Mouse (Mus musculus) testis, adult 2 months (tissue): ENCODE measurements around the gene Adamts4. TPM values are rescaled to one million over a fixed set of nuclear protein-coding genes. Genes with fewer than 3 reads are reported as not detected.

Experiments
- H3K27ac ChIP-seq: fragments of 200-500 bp; 2 replicates; pipeline ENCODE4 v1.5.1; 2012; ENCODE audit warnings: low read depth, low read length; ENCODE audit not compliant: control insufficient read depth, insufficient read depth
- H3K27me3 ChIP-seq: fragments of 200-500 bp; 2 replicates; pipeline ENCODE4 v1.6.1; 2012; ENCODE audit warnings: mild to moderate bottlenecking, low read length, moderate library complexity; ENCODE audit not compliant: control insufficient read depth, insufficient read depth
- H3K36me3 ChIP-seq: fragments of 200-500 bp; 2 replicates; pipeline ENCODE4 v1.6.1; 2012; ENCODE audit warnings: mild to moderate bottlenecking, low read length; ENCODE audit not compliant: control insufficient read depth, insufficient read depth
- H3K4me1 ChIP-seq: fragments of 200-500 bp; 2 replicates; pipeline ENCODE4 v1.6.1; 2012; ENCODE audit warnings: low read length; ENCODE audit not compliant: control insufficient read depth, insufficient read depth
- H3K4me3 ChIP-seq: fragments of 200-500 bp; 2 replicates; pipeline ENCODE4 v1.5.1; 2012; ENCODE audit warnings: low read depth, mild to moderate bottlenecking, low read length, moderate library complexity, mixed read lengths; ENCODE audit not compliant: control insufficient read depth
- CTCF ChIP-seq: fragments of 200-500 bp; IDR thresholded peaks from 2 replicates; pipeline ENCODE4 v1.5.1; 2012; ENCODE audit warnings: low read depth, mild to moderate bottlenecking, inconsistent platforms, low read length, moderate library complexity; ENCODE audit not compliant: control insufficient read depth, insufficient read depth, insufficient replicate concordance
- POLR2A ChIP-seq: fragments of 200-500 bp; IDR thresholded peaks from 2 replicates; pipeline ENCODE4 v1.6.1; 2012; ENCODE audit warnings: low read depth, mild to moderate bottlenecking, inconsistent platforms, low read length, moderate library complexity; ENCODE audit not compliant: control insufficient read depth
- polyA plus RNA-seq: library from polyadenylated mRNA; depleted of rRNA; stranded (reverse); fragments of >200 nt; gene quantifications from 2 replicates; pipeline ENCODE4 v1.2.3, GENCODE M21; 2012

Adamts4 gene
- polyA plus RNA-seq, 1 experiment, result 0.52 TPM

DNA sequence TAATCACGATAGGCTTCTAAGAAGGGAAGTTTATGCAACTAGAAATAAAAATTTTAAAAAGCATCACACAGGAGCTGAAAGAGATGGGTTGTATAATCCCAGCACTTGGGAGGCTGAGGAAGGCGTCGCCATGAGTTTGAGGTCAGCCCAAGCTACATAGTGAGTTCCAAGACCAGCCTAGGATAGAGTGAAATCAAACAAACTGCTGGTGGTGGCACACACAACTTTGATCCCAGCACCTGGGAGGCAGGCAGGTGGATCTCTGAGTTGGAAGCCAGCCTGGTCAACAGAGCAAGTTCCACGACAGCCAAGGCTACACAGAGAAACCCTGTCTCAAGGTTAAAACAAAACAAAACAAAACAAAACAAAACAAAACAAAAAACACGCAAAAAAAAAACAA, 17.9 kb upstream of the Adamts4 start:
- H3K4me3 ChIP-seq, result no peak overlapping the region
- H3K4me1 ChIP-seq, result peaks cover 2% of the 10 kb centered on the region; the same call in 1 of the 2 replicates
- H3K27ac ChIP-seq, result peak overlapping the region; percentile 88
- no peak for TF ChIP-seq POLR2A
- TF ChIP-seq CTCF, result no peak
- no peaks in the 10 kb centered on the region for H3K27me3 ChIP-seq
- peaks cover 1% of the 10 kb centered on the region; the same call in 1 of the 2 replicates for H3K36me3 ChIP-seq

DNA sequence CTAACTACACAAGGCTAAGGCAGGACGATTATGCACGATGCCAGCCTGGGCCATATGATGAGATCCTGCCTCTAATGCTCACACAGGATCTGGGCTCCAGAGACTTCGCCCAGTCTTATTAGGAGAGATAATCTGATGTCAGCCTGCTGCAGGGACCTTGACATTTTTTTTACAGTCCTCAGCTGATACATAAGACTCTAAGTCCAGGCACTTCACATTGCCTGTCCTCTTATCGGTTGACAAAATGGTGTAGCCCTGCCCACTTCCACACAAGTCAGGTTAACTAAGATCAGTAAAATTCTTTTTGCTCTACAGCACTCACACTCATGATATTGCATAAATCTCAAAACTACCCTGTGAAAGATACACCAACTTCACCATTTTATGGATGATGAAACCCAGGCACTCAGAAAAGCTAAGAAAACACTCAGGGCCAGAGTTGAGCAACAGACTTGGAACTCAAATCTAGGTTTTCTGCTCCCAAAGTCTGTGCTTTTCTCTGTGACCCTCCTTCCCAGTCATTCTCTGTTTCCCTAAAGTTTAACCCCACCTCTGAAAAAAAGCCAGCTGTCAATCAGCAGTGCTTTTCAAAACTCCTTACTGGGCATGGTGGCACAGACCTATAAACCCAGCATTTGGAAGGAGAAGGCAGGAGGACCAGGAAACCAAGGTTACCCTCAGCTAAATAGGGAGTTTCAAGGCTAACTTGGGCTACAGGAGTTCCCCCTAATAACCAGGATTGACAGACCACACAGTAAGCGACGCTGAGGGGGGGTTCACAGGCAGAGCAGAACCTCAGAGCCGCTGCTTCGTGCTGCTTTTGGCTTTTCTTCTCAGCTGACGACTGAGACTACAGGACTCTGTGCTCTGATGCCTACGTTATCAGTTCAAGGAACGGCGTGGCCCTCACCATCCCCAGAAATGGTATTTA, 17.2 kb upstream of the Adamts4 start:
- TF ChIP-seq CTCF (no peak), POLR2A (no peak)
- Histone ChIP-seq H3K27me3 (no peaks in the 10 kb centered on the region), H3K4me1 (peaks cover 2% of the 10 kb centered on the region; the same call in 1 of the 2 replicates), H3K36me3 (peaks cover 3% of the 10 kb centered on the region), H3K27ac (peak overlapping the region; percentile 88), H3K4me3 (no peak overlapping the region)

DNA sequence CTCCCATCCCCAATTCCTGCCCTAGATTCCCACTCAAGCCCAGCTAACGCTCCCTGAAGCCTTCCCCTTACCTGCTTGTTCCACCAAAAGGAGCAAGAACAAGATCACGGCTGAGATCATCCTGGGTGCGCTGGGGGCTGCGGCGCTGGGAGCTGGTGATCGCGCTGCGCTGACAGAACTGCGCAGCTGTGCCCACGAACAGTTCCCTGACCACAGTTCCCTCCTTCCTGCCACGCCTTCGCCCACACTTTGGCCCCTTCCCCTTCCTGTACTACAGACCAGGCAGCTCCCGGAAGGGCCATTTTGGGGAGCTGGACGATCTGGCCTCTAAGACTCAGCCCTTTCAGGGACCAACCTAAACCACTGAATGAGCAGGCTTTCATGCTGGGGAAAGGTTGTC, 16.1 kb upstream of the Adamts4 start, which contains the start of gene Fcer1g:
Gene Fcer1g (minus strand): TSS at position 240 of the 400 bp plus-strand sequence.
- H3K27ac ChIP-seq, result peak within 1 kb of the TSS; percentile 88
- H3K36me3 ChIP-seq, result peaks cover 7% of the 10 kb centered on the region

DNA sequence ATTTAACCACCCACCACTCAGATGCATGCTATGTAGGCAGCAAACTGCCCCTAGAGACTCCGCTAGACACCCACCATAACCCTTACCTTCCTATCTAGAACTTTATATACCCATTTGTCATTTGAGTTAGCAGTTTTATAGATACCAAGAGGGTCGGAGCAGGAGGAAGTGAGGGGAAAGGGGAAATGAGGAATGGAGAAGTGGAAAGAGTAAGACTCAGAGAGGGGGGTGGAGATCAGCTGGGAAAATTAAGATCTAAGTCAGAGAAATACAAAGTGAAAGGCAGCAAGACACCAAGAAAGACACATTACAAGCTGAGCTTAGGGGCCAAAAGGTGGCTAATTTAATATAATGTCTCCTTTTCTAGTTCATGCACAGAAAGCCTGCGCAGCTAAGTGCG, 15.7 kb upstream of the Adamts4 start:
- no peak for TF ChIP-seq POLR2A
- no peak for TF ChIP-seq CTCF
- Histone ChIP-seq H3K4me1 (peaks cover 2% of the 10 kb centered on the region; the same call in 1 of the 2 replicates), H3K27me3 (no peaks in the 10 kb centered on the region), H3K27ac (peak overlapping the region; percentile 72), H3K4me3 (no peak overlapping the region), H3K36me3 (peaks cover 7% of the 10 kb centered on the region)

More for the DNA sequence above, 16.1 kb upstream of the Adamts4 start, which contains the start of gene Fcer1g:
- Histone ChIP-seq H3K27me3 (no peaks in the 10 kb centered on the region), H3K4me3 (no peak within 1 kb of the TSS; the same call in 1 of the 2 replicates), H3K4me1 (peaks cover 2% of the 10 kb centered on the region; the same call in 1 of the 2 replicates)
- no peak for TF ChIP-seq CTCF
- TF ChIP-seq POLR2A, result 0 out of 2 replicates have a peak, but pooled peaks have one; percentile 12

DNA sequence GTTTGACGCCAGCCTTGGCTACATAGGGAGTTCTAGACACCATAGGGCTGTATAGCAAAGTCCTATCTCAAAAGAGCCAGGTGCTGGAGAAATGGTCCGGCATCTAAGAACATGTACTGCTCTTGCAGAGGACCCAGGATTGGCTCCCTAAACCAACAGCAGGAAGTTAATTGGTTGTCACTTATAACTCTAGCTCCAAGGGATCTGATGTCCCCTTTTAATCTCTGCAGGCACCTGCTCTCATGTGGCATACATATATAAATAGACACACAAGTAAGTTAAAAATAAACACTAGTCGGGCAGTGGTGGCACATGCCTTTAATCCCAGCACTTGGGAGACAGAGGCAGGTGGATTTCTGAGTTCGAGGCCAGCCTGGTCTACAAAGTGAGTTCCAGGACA, 14.4 kb upstream of the Adamts4 start:
- H3K27me3 ChIP-seq, result no peaks in the 10 kb centered on the region
- H3K27ac ChIP-seq, result no peak overlapping the region
- peaks cover 7% of the 10 kb centered on the region for H3K36me3 ChIP-seq
- no peak for TF ChIP-seq POLR2A
- no peak for TF ChIP-seq CTCF
- H3K4me1 ChIP-seq, result peaks cover 2% of the 10 kb centered on the region; the same call in 1 of the 2 replicates
- H3K4me3 ChIP-seq, result no peak overlapping the region

DNA sequence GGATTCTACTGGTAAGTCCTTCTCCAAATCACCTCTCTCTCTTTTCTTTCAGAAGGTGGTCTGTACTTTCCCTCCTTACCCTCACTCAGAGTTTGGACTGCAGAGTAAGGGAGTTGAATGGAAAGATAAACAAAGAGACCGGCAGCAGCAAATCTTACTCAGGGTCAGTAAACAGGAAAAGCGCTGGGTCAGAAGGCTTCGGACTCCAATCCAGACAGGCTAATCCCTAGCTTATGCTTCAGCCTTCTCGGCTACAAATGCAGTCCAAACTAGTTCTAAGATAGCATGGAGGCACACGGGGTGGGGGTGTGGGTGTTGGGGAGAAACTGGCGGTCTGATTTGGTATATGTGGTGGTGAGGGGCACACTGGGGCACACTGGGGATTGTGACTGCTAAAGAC, 12.8 kb upstream of the Adamts4 start:
- H3K27me3 ChIP-seq, result no peaks in the 10 kb centered on the region
- no peak overlapping the region for H3K27ac ChIP-seq
- TF ChIP-seq POLR2A (no peak), CTCF (no peak)
- H3K4me3 ChIP-seq, result no peak overlapping the region
- H3K4me1 ChIP-seq, result peaks cover 2% of the 10 kb centered on the region; the same call in 1 of the 2 replicates
- peaks cover 7% of the 10 kb centered on the region for H3K36me3 ChIP-seq

DNA sequence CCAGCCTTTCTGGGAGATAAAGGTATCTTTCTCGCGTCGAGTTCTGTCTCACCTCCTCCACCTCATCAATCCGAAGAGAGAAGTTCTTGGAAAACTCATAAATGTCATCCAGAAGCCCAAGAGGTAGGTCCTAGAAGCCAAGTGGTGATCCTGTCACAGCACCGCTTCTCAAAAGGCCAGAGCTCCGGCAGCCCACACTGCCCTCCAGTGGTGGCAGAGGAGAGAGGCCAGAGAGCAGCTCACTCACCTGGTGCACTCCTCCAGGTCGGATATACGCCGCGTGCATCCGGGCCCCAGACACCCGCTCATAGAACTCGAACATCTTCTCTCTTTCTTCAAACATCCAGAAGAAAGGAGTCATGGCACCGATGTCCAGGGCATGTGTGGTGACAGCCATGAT, 11.8 kb upstream of the Adamts4 start:
- TF ChIP-seq POLR2A, result no peak
- TF ChIP-seq CTCF, result peak; percentile 67; the same call in 1 of the 2 replicates
- Histone ChIP-seq H3K27me3 (no peaks in the 10 kb centered on the region), H3K4me3 (no peak overlapping the region), H3K36me3 (peaks cover 7% of the 10 kb centered on the region), H3K27ac (no peak overlapping the region), H3K4me1 (peaks cover 2% of the 10 kb centered on the region; the same call in 1 of the 2 replicates)
